Mouse (Mus musculus) gastrocnemius, postnatal 36 days (tissue): ENCODE data around the gene Cdk12. TPM values are rescaled to one million over a fixed set of nuclear protein-coding genes. Genes with fewer than 3 reads are reported as not detected.

ENCODE experiments used
- DNase-seq, 2 experiments: peaks; one replicate each; pipeline ENCODE4 v3.0.0; 2022
- intact Hi-C: fragments of 180-260 bp; cut with DNase I; formaldehyde crosslinking; loops from one replicate; pipeline ENCODE4 v1.15.1; 2025
- microRNA-seq, 2 experiments: library from miRNA; unstranded; fragments of <30 nt; microRNA quantifications; one replicate each; pipeline ENCODE4 v1.2.0; 2021
- total RNA-seq, 2 experiments: library from RNA; stranded (reverse); gene quantifications; 2 replicates each; pipeline ENCODE4 v1.2.3; 2021

Cdk12 gene
- total RNA-seq, 2 experiments from 2014 or later = 12.7 to 15.0 TPM

DNA sequence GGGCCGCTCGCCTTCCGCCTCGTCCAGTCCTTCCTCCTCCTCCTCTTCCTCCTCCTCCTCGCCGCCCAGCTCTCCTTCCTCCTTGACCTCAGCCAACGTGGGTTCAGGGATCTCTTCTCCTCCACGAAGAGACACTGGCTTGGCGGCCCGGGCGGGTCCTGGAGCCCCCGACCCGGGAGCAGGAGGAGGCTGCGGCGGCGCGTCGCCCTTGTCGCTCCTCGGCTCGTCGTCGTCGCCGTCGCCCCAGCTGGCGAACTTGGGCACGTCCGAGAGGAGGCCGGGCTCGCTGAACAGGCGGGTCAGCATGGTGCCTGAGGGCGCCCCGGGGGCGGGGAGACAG, 125.1 kb downstream of the Cdk12 start:
- no peak for DNase-seq
- intact Hi-C loops = no loop called here

Small RNA genes lying within 50 kb of the gene (microRNA-seq; reads per million reads assigned to microRNA genes)
- gene Gm27399 = 0 reads per million in 2 experiments
- gene Mir5119 = 0 reads per million in 2 experiments

Other genes starting within 250 kb of the Cdk12 start
- gene Plxdc1, start 216.6 kb upstream of the Cdk12 start, total RNA-seq = 1 to 10 TPM; 2.8 to 3.7 TPM
- gene Arl5c, start 206.9 kb upstream of the Cdk12 start, total RNA-seq = under 1 TPM; 0.32 to 0.79 TPM
- 100 to 1,000 TPM; 215 to 243 TPM for gene Cacnb1, start 180.0 kb upstream of the Cdk12 start, total RNA-seq
- 100 to 1,000 TPM; 368 to 452 TPM for gene Rpl19, start 176.3 kb upstream of the Cdk12 start, total RNA-seq
- under 1 TPM; 0.07 to 0.15 TPM for gene Stac2, start 149.6 kb upstream of the Cdk12 start, total RNA-seq
- 10 to 100 TPM in 1 of 2 experiments, 1 to 10 TPM in 1; 7.8 to 14.2 TPM for gene Fbxl20, start 52.7 kb upstream of the Cdk12 start, total RNA-seq
- 10 to 100 TPM; 20.6 to 24.5 TPM for gene Med1, start 9.8 kb upstream of the Cdk12 start, total RNA-seq
- not detected for gene Neurod2, start 126.6 kb downstream of the Cdk12 start, total RNA-seq
- not detected for gene Ppp1r1b, start 145.3 kb downstream of the Cdk12 start, total RNA-seq
- 10 to 100 TPM; 10.3 to 14.7 TPM for gene Stard3, start 155.3 kb downstream of the Cdk12 start, total RNA-seq
- 1,000 to 10,000 TPM; 3,291 to 4,304 TPM for gene Tcap, start 180.8 kb downstream of the Cdk12 start, total RNA-seq
- gene Pnmt, start 183.4 kb downstream of the Cdk12 start, total RNA-seq = 1 to 10 TPM in 1 of 2 experiments, under 1 TPM in 1; 0.89 to 2.1 TPM
- 1 to 10 TPM; 1.8 to 2.2 TPM for gene Pgap3, start 197.4 kb downstream of the Cdk12 start, total RNA-seq
- gene Erbb2, start 209.4 kb downstream of the Cdk12 start, total RNA-seq = 1 to 10 TPM; 1.8 to 2.9 TPM
- gene Mien1, start 235.9 kb downstream of the Cdk12 start, total RNA-seq = 10 to 100 TPM; 27.2 to 36.5 TPM
- gene Grb7, start 243.3 kb downstream of the Cdk12 start, total RNA-seq = not detected